Mouse (Mus musculus) lung, postnatal 0 days (tissue): Measurements from ENCODE around the gene Lamtor3. TPM values are rescaled to one million over a fixed set of nuclear protein-coding genes. Genes with fewer than 3 reads are reported as not detected.

Experiments
- ATAC-seq: fragments of 200-750 bp; cut with Nextera tagmentation; 2 replicates; pipeline ENCODE4 v1.8.0; 2017; ENCODE audit warnings: moderate library complexity
- DNase-seq: peaks from one replicate; pipeline ENCODE4 v3.0.0-alpha.2; 2016; ENCODE audit warnings: low spot score
- H3K27ac ChIP-seq: fragments of 300-500 bp; sonication (generic); 2 replicates; pipeline ENCODE4 v1.5.1; 2014; ENCODE audit warnings: antibody characterized with exemption, mild to moderate bottlenecking, low read length, mixed read lengths
- H3K27me3 ChIP-seq: fragments of 300-500 bp; sonication (generic); replicated peaks from 2 replicates; pipeline ENCODE4 v1.6.1; 2014; ENCODE audit warnings: low read length, mixed read lengths; ENCODE audit not compliant: insufficient read depth
- H3K36me3 ChIP-seq: fragments of 300-500 bp; sonication (generic); 2 replicates; pipeline ENCODE4 v1.6.1; 2014; ENCODE audit warnings: low read length, mixed read lengths; ENCODE audit not compliant: insufficient read depth
- H3K4me1 ChIP-seq: fragments of 300-500 bp; sonication (generic); 2 replicates; pipeline ENCODE4 v1.6.1; 2014; ENCODE audit warnings: antibody characterized with exemption, low read depth, low read length, mixed read lengths; ENCODE audit not compliant: insufficient read depth
- H3K4me2 ChIP-seq: fragments of 300-500 bp; sonication (generic); replicated peaks from 2 replicates; pipeline ENCODE4 v1.6.1; 2014; ENCODE audit warnings: low read depth, mild to moderate bottlenecking, low read length, moderate library complexity, mixed read lengths
- H3K4me3 ChIP-seq: fragments of 300-500 bp; sonication (generic); 2 replicates; pipeline ENCODE4 v1.5.1; 2014; ENCODE audit warnings: low read depth, low read length
- H3K9ac ChIP-seq: fragments of 300-500 bp; sonication (generic); replicated peaks from 2 replicates; pipeline ENCODE4 v1.6.1; 2014; ENCODE audit warnings: low read depth, mild to moderate bottlenecking
- H3K9me3 ChIP-seq: fragments of 300-500 bp; sonication (generic); 2 replicates; pipeline ENCODE4 v1.6.1; 2016; ENCODE audit warnings: low read length, mixed read lengths
- CTCF ChIP-seq: IDR thresholded peaks from 2 replicates; pipeline ENCODE4 v1.5.1; 2016; ENCODE audit warnings: antibody characterized with exemption, mild to moderate bottlenecking
- EP300 ChIP-seq: IDR thresholded peaks from 2 replicates; pipeline ENCODE4 v1.6.1; 2016; ENCODE audit warnings: antibody characterized with exemption, mild to moderate bottlenecking, control low read depth
- WGBS: fragments of 180-500 bp; shearing (Covaris S2); extraction: QIAGEN DNeasy Blood & Tissue Kit; methylation state at CpG from one replicate; pipeline ENCODE4 v1.1.7; 2014; 5-methylcytosine and 5-hydroxymethylcytosine counted together
- polyA plus RNA-seq: library from polyadenylated mRNA; unstranded; fragments of >200 nt; fragmentation: Nextera tagmentation; extraction: Ambion mirVana; gene quantifications from 2 replicates; pipeline ENCODE4 v1.2.1, GENCODE M21; 2015

Lamtor3 gene
- polyA plus RNA-seq, 1 experiment from 2014 or later, result 122 TPM

DNA sequence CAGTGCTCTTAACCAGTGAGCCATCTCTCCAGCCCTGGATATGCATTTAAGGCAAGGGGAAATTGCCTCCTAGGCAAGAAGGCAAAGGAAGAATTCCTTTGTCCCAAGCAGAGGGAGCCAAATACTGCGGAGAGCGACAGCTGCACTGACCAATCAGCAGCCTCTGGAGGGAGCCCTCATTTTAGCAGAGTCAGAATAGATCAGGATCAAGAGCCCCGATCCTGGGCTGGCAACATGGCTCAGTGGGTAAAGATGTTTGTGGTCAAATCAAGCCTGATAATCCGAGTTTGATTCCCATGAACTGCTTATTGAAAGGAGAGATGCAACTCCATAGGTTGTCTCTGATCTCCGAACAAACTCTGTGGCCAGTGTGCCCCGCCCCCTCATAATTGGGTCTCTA, 20.3 kb downstream of the Lamtor3 start:
- H3K4me3 ChIP-seq, result no peak overlapping the region
- H3K27me3 ChIP-seq, result no peaks in the 10 kb centered on the region
- peaks cover 2% of the 10 kb centered on the region; the same call in 1 of the 2 replicates for H3K4me1 ChIP-seq
- DNase-seq, result peak; percentile 75
- WGBS, result 43% methylated on average over 6 of the region's 6 CpGs
- no peak overlapping the region for H3K27ac ChIP-seq
- no peak for TF ChIP-seq EP300
- TF ChIP-seq CTCF, result peak; percentile 61
- H3K4me2 ChIP-seq, result peak overlapping the region; percentile 29
- no peak overlapping the region for H3K9ac ChIP-seq
- no peaks in the 10 kb centered on the region for H3K36me3 ChIP-seq
- ATAC-seq, result peak; percentile 62
- H3K9me3 ChIP-seq, result no peaks in the 10 kb centered on the region

DNA sequence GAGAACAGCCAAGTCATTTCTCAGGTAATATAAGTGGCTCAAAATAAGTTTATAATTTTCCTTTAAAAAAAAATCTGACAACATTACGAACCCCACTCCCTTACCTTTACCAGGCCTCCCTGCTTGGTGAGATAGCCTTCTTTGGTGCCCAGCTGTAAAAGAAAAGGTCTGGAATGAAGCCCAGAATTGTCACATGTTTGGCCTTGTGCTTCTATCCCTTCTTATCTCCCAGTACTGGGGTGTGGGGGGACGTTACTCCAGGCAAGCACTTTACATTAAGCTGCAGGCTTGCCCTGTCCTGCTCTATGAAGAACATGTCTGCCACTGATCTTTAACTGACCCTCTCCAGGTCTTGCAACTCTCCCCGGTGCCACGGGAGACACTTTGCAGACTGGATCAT, 22.5 kb downstream of the Lamtor3 start:
- no peaks in the 10 kb centered on the region for H3K36me3 ChIP-seq
- no peak overlapping the region for H3K4me3 ChIP-seq
- no peaks in the 10 kb centered on the region for H3K27me3 ChIP-seq
- H3K4me1 ChIP-seq, result peaks cover 2% of the 10 kb centered on the region; the same call in 1 of the 2 replicates
- no peak overlapping the region for H3K4me2 ChIP-seq
- ATAC-seq (peak; percentile 59), DNase-seq (peak; percentile 52)
- 39% methylated on average over 4 of the region's 4 CpGs for WGBS
- H3K9me3 ChIP-seq, result no peaks in the 10 kb centered on the region
- H3K9ac ChIP-seq, result no peak overlapping the region
- TF ChIP-seq EP300 (0 out of 2 replicates have a peak, but pooled peaks have one; percentile 25), CTCF (no peak)
- H3K27ac ChIP-seq, result no peak overlapping the region

DNA sequence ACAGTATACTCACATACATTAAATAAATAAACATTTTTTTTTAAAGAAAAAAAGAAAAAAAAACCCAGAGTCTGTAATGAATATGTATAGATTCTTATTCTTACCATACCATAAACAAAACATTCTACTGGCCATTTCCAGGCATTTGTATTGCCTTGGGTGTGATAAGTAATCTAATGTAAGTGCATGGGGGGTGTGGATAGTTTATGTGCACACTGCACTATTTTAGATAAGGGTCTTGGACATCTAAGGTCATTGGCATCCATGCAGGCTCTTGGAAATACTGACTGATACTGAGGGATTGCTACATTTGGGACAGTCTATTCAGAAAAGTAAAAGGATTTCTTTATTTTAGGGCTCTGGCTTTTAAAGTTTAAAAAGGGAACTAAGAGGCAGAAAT, 23.2 kb downstream of the Lamtor3 start:
- Histone ChIP-seq H3K9ac (no peak overlapping the region), H3K9me3 (no peaks in the 10 kb centered on the region), H3K36me3 (no peaks in the 10 kb centered on the region), H3K4me2 (no peak overlapping the region), H3K27me3 (no peaks in the 10 kb centered on the region), H3K4me3 (no peak overlapping the region), H3K4me1 (no peaks in the 10 kb centered on the region), H3K27ac (no peak overlapping the region)
- no peak for DNase-seq
- ATAC-seq, result no peak
- TF ChIP-seq EP300, result no peak
- TF ChIP-seq CTCF, result no peak

DNA sequence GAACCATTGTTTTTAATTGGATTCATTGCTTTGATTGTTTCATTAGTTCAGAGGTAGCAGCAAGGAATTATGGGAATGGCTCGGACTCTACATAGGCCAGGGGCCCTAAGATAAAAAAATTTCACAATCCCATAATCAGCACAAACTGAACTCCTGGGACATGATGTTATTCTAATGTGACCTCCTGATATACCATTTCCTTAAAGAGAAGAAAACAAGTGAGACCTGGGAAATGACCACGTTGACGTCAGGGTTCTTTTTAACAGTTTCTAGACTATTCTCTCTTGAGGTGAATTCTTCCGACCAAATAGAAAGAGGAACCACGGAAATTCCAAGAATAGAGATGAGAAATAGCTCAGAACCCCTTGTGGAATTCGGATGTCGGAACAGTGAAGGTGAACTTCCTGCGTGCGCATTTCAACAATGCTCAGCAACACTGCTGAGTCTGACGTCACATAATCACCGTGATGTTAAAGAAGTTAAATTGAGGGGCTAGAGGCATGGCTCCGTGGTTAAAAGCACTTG, 23.9 kb downstream of the Lamtor3 start:
- no peaks in the 10 kb centered on the region for H3K9me3 ChIP-seq
- H3K27me3 ChIP-seq, result no peaks in the 10 kb centered on the region
- DNase-seq (no peak), ATAC-seq (no peak)
- no peak overlapping the region for H3K9ac ChIP-seq
- H3K4me2 ChIP-seq, result no peak overlapping the region
- H3K27ac ChIP-seq, result no peak overlapping the region
- no peak overlapping the region for H3K4me3 ChIP-seq
- no peaks in the 10 kb centered on the region for H3K36me3 ChIP-seq
- H3K4me1 ChIP-seq, result no peaks in the 10 kb centered on the region
- 84% methylated on average over 12 of the region's 12 CpGs for WGBS
- TF ChIP-seq CTCF (no peak), EP300 (no peak)

DNA sequence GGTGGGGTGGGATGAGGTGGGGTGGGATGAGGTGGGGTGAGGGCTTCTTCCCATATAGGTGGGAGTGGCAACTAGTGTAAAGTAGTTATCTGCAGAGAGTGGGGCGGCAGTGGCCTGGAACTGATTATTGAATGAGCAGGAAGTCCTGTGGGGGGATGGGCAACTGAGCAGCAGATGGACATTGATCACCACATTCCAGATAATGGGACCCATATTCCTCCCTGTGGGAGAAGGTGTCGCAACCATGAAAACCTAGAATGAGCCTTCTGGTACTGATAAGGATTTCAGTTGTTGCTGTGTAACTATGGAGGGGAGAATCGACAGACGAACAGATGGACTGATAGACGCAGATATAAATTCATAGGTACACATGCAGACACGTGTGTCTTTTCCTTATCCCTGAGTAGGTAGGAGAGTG, 25.4 kb downstream of the Lamtor3 start:
- TF ChIP-seq CTCF (no peak), EP300 (no peak)
- Histone ChIP-seq H3K27ac (no peak overlapping the region), H3K27me3 (no peaks in the 10 kb centered on the region), H3K4me3 (no peak overlapping the region), H3K9me3 (no peaks in the 10 kb centered on the region), H3K4me1 (no peaks in the 10 kb centered on the region), H3K9ac (no peak overlapping the region), H3K4me2 (no peak overlapping the region), H3K36me3 (no peaks in the 10 kb centered on the region)
- 77% methylated on average over 6 of the region's 6 CpGs for WGBS
- no peak for DNase-seq
- no peak for ATAC-seq

DNA sequence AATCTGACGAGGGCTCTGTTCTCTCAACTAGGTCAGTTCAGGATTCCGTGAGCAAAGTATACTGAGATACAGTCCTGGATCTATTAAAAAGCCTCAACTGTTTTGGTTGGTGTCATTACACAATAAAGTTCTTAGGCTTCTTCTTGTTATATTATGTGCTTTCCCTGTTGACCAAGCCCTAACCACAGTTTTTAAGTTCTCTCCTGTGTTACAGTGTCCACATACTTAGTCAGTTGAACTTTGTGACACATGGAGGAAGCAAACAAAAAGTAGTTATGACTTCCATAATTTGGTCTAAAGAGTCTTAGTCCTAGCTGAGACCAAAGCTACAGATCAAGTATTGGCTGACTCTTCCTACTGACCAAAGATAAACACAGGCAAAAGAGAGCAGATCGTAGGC, 28.5 kb downstream of the Lamtor3 start:
- H3K4me1 ChIP-seq, result no peaks in the 10 kb centered on the region
- H3K9me3 ChIP-seq, result no peaks in the 10 kb centered on the region
- WGBS, result 77% methylated on average over 3 of the region's 3 CpGs
- no peak overlapping the region for H3K27ac ChIP-seq
- no peak for ATAC-seq
- H3K36me3 ChIP-seq, result no peaks in the 10 kb centered on the region
- H3K27me3 ChIP-seq, result no peaks in the 10 kb centered on the region
- no peak overlapping the region for H3K4me3 ChIP-seq
- no peak overlapping the region for H3K9ac ChIP-seq
- DNase-seq, result peak; percentile 42
- no peak for TF ChIP-seq EP300
- TF ChIP-seq CTCF, result no peak
- H3K4me2 ChIP-seq, result no peak overlapping the region

DNA sequence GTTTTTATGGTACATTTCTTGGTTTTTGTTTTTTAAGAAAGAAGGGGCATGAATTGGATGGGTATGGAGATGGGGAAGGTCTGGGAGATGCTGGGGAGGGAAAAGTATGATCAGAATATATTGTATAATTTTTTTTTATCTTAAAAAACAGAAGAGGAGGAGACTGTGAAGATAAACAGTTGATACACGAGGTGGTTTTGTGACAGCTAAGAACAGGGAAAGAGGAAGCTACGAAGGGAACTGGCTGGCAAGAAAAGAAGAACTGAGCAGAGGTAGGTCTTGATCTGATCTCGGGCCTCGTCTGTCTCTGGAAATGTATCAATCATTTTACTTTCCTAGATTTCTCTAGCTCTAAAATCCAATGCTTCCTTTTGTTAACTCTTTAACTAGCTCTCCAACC, 29.2 kb downstream of the Lamtor3 start:
- TF ChIP-seq CTCF, result no peak
- no peak for TF ChIP-seq EP300
- H3K4me3 ChIP-seq, result no peak overlapping the region
- 59% methylated on average over 4 of the region's 4 CpGs for WGBS
- no peaks in the 10 kb centered on the region for H3K9me3 ChIP-seq
- H3K27ac ChIP-seq, result no peak overlapping the region
- no peaks in the 10 kb centered on the region for H3K4me1 ChIP-seq
- no peak overlapping the region for H3K9ac ChIP-seq
- no peaks in the 10 kb centered on the region for H3K36me3 ChIP-seq
- no peak overlapping the region for H3K4me2 ChIP-seq
- peak; percentile 33 for DNase-seq
- no peak for ATAC-seq
- H3K27me3 ChIP-seq, result no peaks in the 10 kb centered on the region
